Mouse (Mus musculus) hindbrain, embryonic 13.5 days (tissue): ENCODE results near the gene Ajap1. TPM values are rescaled to one million over a fixed set of nuclear protein-coding genes. Genes with fewer than 3 reads are reported as not detected.

ENCODE experiments used
- ATAC-seq: fragments of 200-750 bp; cut with Nextera tagmentation; 2 replicates; pipeline ENCODE4 v1.8.0; 2017; ENCODE audit warnings: moderate TSS enrichment; ENCODE audit not compliant: low FRiP score
- H3K27ac ChIP-seq: fragments of 300-500 bp; sonication (generic); 2 replicates; pipeline ENCODE4 v1.5.1; 2015; ENCODE audit warnings: inconsistent platforms, mild to moderate bottlenecking, moderate library complexity
- H3K27me3 ChIP-seq: fragments of 300-500 bp; sonication (generic); 2 replicates; pipeline ENCODE4 v1.6.1; 2015; ENCODE audit warnings: mild to moderate bottlenecking, inconsistent platforms
- H3K36me3 ChIP-seq: fragments of 300-500 bp; sonication (generic); 2 replicates; pipeline ENCODE4 v1.6.1; 2015; ENCODE audit warnings: mild to moderate bottlenecking, inconsistent platforms
- H3K4me1 ChIP-seq: fragments of 300-500 bp; sonication (generic); replicated peaks from 2 replicates; pipeline ENCODE4 v1.6.1; 2015; ENCODE audit warnings: inconsistent platforms
- H3K4me2 ChIP-seq: fragments of 300-500 bp; sonication (generic); 2 replicates; pipeline ENCODE4 v1.6.1; 2015; ENCODE audit warnings: inconsistent platforms, mild to moderate bottlenecking, moderate library complexity
- H3K4me3 ChIP-seq: fragments of 300-500 bp; sonication (generic); 2 replicates; pipeline ENCODE4 v1.5.1; 2015; ENCODE audit warnings: mild to moderate bottlenecking, inconsistent platforms
- H3K9ac ChIP-seq: fragments of 300-500 bp; sonication (generic); 2 replicates; pipeline ENCODE4 v1.6.1; 2015; ENCODE audit warnings: mild to moderate bottlenecking, inconsistent platforms
- H3K9me3 ChIP-seq: fragments of 300-500 bp; sonication (generic); 2 replicates; pipeline ENCODE4 v1.6.1; 2016; ENCODE audit warnings: inconsistent platforms
- WGBS: fragments of 180-500 bp; shearing (Covaris S2); methylation state at CpG from one replicate; pipeline ENCODE4 v1.1.7; 2015; 5-methylcytosine and 5-hydroxymethylcytosine counted together
- polyA plus RNA-seq: library from polyadenylated mRNA; unstranded; fragments of >200 nt; fragmentation: Nextera tagmentation; extraction: Ambion mirVana; gene quantifications from 2 replicates; pipeline ENCODE4 v1.2.1, GENCODE M21; 2015

The Ajap1 gene
- polyA plus RNA-seq, 1 experiment from 2014 or later: 19.5 TPM

DNA sequence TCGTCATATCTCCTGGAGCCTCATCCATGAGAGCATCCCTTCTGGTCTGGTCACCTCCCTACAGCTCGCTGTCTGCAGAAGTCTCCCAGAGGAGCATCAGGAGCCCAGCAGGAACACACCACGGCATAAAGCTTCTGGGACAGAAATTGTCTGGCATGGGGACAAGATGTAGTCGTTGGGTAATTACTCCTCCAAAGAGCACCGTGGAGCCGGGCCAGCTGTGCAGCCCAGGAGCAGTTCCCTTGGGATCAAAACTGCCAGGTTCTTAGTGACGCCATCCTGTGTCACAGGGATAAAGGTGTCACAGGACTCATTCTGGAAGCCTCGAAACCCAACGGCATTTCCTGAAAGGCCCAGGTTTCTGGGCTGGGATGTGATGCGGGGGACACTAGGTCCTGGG lies 40.1 kb downstream of the Ajap1 start:
- no peak overlapping the region for H3K9ac ChIP-seq
- no peaks in the 10 kb centered on the region for H3K9me3 ChIP-seq
- 67% methylated on average over 10 of the region's 10 CpGs for WGBS
- no peak overlapping the region for H3K4me3 ChIP-seq
- peaks cover 52% of the 10 kb centered on the region for H3K4me1 ChIP-seq
- H3K4me2 ChIP-seq: no peak overlapping the region
- no peak for ATAC-seq
- no peaks in the 10 kb centered on the region for H3K27me3 ChIP-seq
- no peaks in the 10 kb centered on the region for H3K36me3 ChIP-seq
- no peak overlapping the region for H3K27ac ChIP-seq

DNA sequence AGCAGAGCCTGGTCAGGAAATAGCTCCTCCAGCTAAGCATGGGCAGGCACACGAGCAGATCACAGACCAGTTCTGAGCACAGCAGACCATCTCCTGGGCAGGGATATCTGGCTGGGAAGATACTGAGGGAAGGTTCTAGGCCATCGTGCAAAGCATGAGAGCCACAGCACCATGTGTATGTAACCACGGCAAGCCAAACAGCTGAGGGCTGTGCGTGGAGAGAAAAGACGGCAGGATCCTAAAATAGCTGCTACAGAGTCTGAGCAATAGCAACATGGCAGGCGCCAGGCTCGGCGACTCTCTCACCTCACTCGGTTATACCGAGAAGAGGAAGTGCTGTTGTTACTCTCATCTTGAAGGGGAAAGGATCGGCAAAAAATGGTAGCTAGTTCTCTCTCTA lies 42.7 kb downstream of the Ajap1 start:
- ATAC-seq: no peak
- Histone ChIP-seq H3K4me2 (no peak overlapping the region), H3K27ac (peak overlapping the region; percentile 40; the same call in 1 of the 2 replicates), H3K4me1 (peaks cover 73% of the 10 kb centered on the region), H3K9me3 (no peaks in the 10 kb centered on the region), H3K9ac (no peak overlapping the region), H3K36me3 (no peaks in the 10 kb centered on the region), H3K4me3 (no peak overlapping the region), H3K27me3 (no peaks in the 10 kb centered on the region)
- WGBS: 85% methylated on average over 11 of the region's 11 CpGs

DNA sequence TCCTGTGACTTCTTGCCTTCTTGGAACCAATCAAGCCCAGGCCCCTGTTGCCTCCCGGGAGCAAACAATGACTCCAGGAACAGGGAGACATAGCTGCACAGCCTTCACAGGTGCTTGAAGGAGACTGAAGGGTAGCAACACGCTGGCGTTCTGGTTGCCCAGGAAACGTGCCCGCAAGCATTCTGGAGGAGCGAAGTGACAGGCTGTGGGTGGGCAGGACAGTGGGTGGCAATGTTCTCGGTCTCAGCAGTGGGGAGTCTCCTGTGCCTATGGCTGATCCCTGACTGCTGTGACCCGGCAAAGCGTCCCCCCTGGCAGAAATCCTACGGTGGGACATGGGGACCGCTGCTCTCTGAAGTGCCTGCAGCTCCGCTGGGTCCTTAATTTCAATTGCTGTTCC lies 43.6 kb downstream of the Ajap1 start:
- Histone ChIP-seq H3K9ac (no peak overlapping the region), H3K27me3 (no peaks in the 10 kb centered on the region), H3K27ac (peak overlapping the region; percentile 40), H3K9me3 (no peaks in the 10 kb centered on the region), H3K4me1 (peaks cover 74% of the 10 kb centered on the region), H3K36me3 (no peaks in the 10 kb centered on the region), H3K4me2 (peak overlapping the region; percentile 21; the same call in 1 of the 2 replicates), H3K4me3 (no peak overlapping the region)
- 32% methylated on average over 12 of the region's 12 CpGs for WGBS
- ATAC-seq: no peak

DNA sequence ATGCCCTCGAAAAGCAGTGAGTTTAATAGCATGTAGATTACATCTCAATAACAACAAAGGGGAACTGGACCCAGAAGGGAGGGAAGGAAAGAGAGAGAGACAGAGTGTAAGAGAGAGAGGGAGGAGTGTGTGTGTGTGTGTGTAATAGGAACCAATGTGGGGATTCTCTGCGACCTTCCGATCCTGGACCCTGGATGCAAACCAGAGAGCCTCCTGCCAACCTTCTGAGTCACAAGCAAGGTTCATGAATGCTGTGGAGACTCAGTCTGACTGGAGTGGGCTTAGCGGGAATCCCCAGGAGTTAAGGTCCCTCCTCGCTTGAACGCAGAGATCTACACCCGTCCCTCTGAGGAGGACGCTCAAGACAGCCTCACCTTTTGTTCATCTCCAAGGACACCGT lies 45.4 kb downstream of the Ajap1 start:
- Histone ChIP-seq H3K4me3 (no peak overlapping the region), H3K4me1 (peaks cover 63% of the 10 kb centered on the region), H3K27ac (peak overlapping the region; percentile 61; the same call in 1 of the 2 replicates), H3K36me3 (peaks cover 3% of the 10 kb centered on the region; the same call in 1 of the 2 replicates), H3K27me3 (no peaks in the 10 kb centered on the region), H3K9me3 (no peaks in the 10 kb centered on the region), H3K4me2 (no peak overlapping the region), H3K9ac (no peak overlapping the region)
- ATAC-seq: no peak
- 72% methylated on average over 9 of the region's 9 CpGs for WGBS

DNA sequence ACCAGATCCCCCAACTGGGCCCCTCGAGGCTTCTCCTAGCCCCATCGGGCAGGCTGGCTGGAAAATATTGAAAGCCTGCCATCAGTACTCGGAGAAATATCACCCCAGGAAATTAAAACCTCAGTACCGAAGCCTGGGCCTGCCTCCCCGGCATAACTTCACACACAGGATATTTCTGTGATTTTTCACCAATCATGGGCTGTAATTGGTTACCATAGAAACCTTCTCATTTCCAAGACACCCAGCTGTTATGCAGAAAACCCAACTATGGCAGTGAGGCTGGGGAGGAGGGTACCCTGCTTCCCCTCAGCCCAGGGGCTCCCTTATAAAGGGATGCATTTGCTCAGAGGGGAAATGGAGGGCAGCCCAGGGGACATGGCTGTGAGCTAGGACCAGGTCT lies 46.7 kb downstream of the Ajap1 start:
- WGBS: 50% methylated on average over 5 of the region's 5 CpGs
- no peak overlapping the region for H3K4me3 ChIP-seq
- H3K36me3 ChIP-seq: peaks cover 13% of the 10 kb centered on the region
- H3K9me3 ChIP-seq: no peaks in the 10 kb centered on the region
- H3K4me1 ChIP-seq: peaks cover 59% of the 10 kb centered on the region
- H3K27me3 ChIP-seq: no peaks in the 10 kb centered on the region
- peak overlapping the region; percentile 76 for H3K27ac ChIP-seq
- ATAC-seq: peak; percentile 37; the same call in 1 of the 2 replicates
- no peak overlapping the region for H3K4me2 ChIP-seq
- no peak overlapping the region for H3K9ac ChIP-seq

DNA sequence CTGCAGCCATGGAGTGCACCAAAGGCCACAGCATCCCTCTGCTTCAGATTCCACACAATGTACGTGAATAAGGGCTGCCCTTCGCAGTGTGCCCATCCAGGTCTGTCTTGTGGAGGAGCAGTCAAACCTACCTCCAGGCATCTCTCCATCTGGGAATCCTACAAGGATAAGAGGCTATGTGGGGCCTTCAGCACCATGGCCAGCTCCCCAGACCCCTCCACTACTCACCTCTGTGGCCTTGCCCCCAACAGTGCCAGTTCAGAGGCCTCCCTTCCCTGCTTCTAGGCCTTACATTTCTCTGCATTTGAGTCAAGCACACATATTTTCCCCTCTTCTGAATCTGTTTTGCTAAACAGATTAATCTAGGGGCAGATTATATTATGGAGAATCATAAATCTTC lies 52.6 kb downstream of the Ajap1 start:
- no peak overlapping the region for H3K4me2 ChIP-seq
- no peaks in the 10 kb centered on the region for H3K27me3 ChIP-seq
- H3K27ac ChIP-seq: no peak overlapping the region
- 91% methylated on average over 2 of the region's 2 CpGs for WGBS
- peaks cover 32% of the 10 kb centered on the region for H3K36me3 ChIP-seq
- H3K4me1 ChIP-seq: peaks cover 32% of the 10 kb centered on the region
- peaks cover 6% of the 10 kb centered on the region for H3K9me3 ChIP-seq
- H3K9ac ChIP-seq: no peak overlapping the region
- H3K4me3 ChIP-seq: no peak overlapping the region
- no peak for ATAC-seq

DNA sequence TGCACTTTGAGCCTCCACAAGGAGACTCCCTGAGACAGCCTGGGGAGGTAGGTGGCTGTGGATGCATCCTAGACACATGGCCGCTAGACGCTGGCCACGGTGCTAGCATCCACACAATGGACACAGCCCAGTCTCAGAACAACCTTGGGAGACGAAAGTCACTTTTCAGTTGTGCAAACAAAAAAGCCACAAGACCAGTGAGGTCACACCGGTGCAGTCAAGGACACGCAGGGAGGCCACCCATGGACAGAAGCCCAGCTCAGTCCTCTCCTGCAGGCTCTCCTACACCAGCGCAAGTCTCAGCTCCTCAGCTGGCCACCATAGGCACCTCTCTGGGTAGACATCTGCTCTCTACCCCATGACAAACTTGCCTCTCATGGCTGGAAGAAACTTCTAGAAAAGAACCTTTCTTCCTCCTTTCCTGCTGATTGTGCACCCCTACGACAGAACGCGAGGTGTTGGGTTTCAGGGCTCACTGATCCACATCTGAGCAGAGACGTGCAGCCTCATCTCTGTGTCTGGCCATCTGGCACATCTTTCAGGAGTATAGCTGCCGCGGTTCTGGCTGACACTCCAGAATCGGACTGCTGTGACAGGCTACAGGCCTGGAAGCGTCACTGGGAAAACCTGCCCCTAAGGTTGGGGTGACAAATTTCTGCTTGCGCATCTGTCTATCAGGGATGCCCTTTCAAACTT lies 56.5 kb downstream of the Ajap1 start:
- 0 out of 2 replicates have a peak overlapping the region, but pooled peaks have one; percentile 58 for H3K27ac ChIP-seq
- H3K4me3 ChIP-seq: no peak overlapping the region
- no peak overlapping the region for H3K9ac ChIP-seq
- no peak overlapping the region for H3K4me2 ChIP-seq
- H3K27me3 ChIP-seq: no peaks in the 10 kb centered on the region
- ATAC-seq: no peak
- peaks cover 21% of the 10 kb centered on the region for H3K36me3 ChIP-seq
- H3K4me1 ChIP-seq: peaks cover 44% of the 10 kb centered on the region
- 75% methylated on average over 16 of the region's 16 CpGs for WGBS
- peaks cover 6% of the 10 kb centered on the region for H3K9me3 ChIP-seq

DNA sequence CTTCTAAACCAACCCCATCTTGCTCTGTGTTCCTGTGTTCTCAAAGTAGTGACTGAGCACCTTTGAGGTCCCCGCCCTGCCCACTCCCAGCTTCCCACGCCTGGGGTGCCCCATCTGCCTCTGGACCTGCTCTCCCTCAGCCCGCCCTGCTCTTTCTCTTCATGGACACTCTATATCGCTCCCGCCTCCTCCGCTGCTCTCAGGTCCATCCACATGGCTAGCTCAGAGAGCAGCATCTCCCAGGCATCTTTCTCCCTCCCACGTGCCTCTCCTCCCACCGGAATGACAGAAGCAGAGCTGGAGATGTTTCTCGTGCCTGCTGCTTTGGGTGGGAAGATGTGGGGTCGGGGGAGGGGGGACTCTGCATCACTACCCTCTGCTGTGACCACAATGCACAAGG lies 58.3 kb downstream of the Ajap1 start:
- 84% methylated on average over 10 of the region's 10 CpGs for WGBS
- Histone ChIP-seq H3K4me3 (no peak overlapping the region), H3K4me1 (peaks cover 50% of the 10 kb centered on the region), H3K4me2 (no peak overlapping the region), H3K27ac (no peak overlapping the region), H3K9me3 (peaks cover 1% of the 10 kb centered on the region), H3K9ac (no peak overlapping the region), H3K27me3 (no peaks in the 10 kb centered on the region), H3K36me3 (peaks cover 3% of the 10 kb centered on the region)
- no peak for ATAC-seq

DNA sequence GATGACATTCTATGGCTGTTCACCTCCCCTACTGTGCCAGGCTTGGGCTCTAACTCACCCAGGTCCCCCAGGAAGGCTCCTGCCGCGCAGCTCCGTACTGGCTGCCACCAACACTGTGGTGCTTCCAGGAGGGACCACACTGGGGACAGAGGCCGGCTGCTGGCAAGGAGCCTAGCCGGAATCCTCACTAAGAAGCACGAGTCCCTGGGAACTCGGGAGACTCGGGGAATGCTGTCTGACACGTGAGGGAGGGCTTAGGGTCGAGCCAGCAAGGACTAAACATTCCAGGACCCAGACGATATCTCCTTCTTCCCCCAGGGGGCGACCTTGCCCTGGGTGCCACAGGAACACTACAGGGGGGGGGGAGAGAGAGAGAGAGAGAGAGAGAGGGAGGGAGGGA lies 64.7 kb downstream of the Ajap1 start:
- Histone ChIP-seq H3K9ac (0 out of 2 replicates have a peak overlapping the region, but pooled peaks have one; percentile 56), H3K4me2 (peak overlapping the region; percentile 50), H3K36me3 (no peaks in the 10 kb centered on the region), H3K9me3 (no peaks in the 10 kb centered on the region), H3K27ac (no peak overlapping the region), H3K27me3 (0 out of 2 replicates have a peak, but pooled peaks cover 4% of the 10 kb centered on the region), H3K4me3 (0 out of 2 replicates have a peak overlapping the region, but pooled peaks have one; percentile 19), H3K4me1 (peaks cover 54% of the 10 kb centered on the region)
- ATAC-seq: peak; percentile 36; the same call in 1 of the 2 replicates
- 4% methylated on average over 11 of the region's 12 CpGs for WGBS

DNA sequence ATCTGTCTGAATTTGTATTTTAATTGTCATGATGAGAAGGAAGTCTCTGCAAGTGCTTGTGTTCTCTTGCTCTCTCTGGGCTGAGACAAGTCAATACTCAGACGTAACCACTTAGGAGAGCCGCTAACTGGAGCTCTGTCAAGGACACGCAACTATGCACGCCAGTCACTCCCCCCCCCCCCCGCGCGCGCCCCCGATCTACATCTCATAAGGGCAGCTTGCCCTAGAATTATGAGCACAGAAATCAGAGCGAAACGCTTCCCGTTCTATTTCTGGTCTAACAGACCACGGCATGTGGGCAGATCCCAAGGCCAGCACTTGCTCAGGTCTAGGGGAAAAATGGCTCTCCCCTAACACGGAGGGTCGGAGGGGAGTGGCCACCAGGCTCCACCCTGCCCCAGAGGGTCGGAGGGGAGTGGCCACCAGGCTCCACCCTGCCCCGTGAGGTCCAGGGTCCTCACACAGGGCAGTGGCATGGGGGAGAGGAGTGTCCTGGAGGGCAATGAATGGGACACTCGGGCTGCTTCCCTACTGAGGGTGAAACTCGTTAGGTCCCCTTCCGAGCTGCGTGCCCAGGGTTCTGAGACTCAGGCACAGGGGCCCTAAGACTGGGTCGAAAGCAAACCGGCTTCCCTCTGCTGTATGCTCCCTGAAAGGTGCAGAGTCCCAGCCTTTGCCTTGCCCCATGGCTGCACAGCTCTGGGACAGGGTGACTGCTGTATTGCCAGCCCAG lies 65.3 kb downstream of the Ajap1 start:
- Histone ChIP-seq H3K9me3 (no peaks in the 10 kb centered on the region), H3K27me3 (0 out of 2 replicates have a peak, but pooled peaks cover 4% of the 10 kb centered on the region), H3K36me3 (no peaks in the 10 kb centered on the region), H3K27ac (no peak overlapping the region), H3K4me1 (peaks cover 54% of the 10 kb centered on the region), H3K9ac (peak overlapping the region; percentile 56), H3K4me3 (peak overlapping the region; percentile 19), H3K4me2 (peak overlapping the region; percentile 50)
- ATAC-seq: peak; percentile 33
- 8% methylated on average over 23 of the region's 23 CpGs for WGBS

DNA sequence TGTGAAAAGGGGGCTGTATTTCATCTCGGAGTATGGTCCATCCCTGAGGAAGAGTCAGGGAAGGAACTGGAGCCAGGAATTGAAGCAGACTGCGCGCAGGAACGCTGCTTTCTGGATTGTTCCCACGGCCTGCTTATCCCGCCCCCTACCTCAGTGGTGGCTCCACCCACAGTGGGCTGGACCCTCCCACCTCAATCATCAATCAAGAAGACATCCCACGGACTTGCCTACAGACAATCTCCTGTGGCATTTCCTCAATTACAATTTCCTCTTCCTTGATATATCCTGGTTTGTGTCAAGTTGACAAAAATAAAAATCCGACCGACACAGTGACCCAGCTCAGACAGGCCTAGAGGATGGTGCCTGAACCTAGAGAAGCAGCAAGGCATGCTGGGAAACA lies 66.5 kb downstream of the Ajap1 start:
- H3K27me3 ChIP-seq: 0 out of 2 replicates have a peak, but pooled peaks cover 4% of the 10 kb centered on the region
- no peaks in the 10 kb centered on the region for H3K36me3 ChIP-seq
- no peak for ATAC-seq
- H3K9ac ChIP-seq: no peak overlapping the region
- H3K4me1 ChIP-seq: peaks cover 45% of the 10 kb centered on the region
- no peak overlapping the region; the same call in 1 of the 2 replicates for H3K27ac ChIP-seq
- no peak overlapping the region for H3K4me2 ChIP-seq
- no peaks in the 10 kb centered on the region for H3K9me3 ChIP-seq
- no peak overlapping the region for H3K4me3 ChIP-seq
- 67% methylated on average over 9 of the region's 9 CpGs for WGBS

DNA sequence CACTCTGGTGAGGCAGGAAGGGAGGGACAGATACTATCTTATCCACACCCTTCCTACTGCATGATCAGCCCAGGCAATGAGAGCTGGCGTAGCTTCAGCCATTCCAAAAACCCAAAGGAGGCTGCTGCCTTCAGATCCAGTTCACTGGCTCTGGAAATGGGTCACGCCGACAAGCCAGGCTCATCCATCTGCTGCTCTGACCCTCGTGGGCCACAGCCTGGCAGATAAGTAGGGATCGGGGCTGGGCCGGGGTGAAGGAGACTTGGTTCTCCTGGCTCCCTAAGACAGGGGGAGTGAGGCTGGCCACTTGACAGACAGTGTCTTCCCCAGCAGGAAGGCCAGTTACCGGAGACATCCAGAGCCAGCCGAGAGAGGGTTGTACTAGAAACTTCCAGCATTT lies 84.2 kb downstream of the Ajap1 start:
- Histone ChIP-seq H3K4me3 (no peak overlapping the region), H3K9ac (no peak overlapping the region), H3K27ac (0 out of 2 replicates have a peak overlapping the region, but pooled peaks have one; percentile 23), H3K9me3 (no peaks in the 10 kb centered on the region), H3K36me3 (no peaks in the 10 kb centered on the region), H3K4me2 (no peak overlapping the region), H3K4me1 (peaks cover 15% of the 10 kb centered on the region), H3K27me3 (no peaks in the 10 kb centered on the region)
- no peak for ATAC-seq
- WGBS: 80% methylated on average over 8 of the region's 8 CpGs
